Mouse (Mus musculus) liver, postnatal 0 days (tissue): ENCODE data around the gene Rnf26.

Source experiments
- CTCF ChIP-seq: sonication (generic); IDR thresholded peaks from 2 replicates; pipeline ENCODE4 v1.5.1; 2016; ENCODE audit warnings: antibody characterized with exemption, low read depth
- EP300 ChIP-seq: IDR thresholded peaks from 2 replicates; pipeline ENCODE4 v1.6.1; 2016; ENCODE audit warnings: antibody characterized with exemption, low read depth, mild to moderate bottlenecking

DNA sequence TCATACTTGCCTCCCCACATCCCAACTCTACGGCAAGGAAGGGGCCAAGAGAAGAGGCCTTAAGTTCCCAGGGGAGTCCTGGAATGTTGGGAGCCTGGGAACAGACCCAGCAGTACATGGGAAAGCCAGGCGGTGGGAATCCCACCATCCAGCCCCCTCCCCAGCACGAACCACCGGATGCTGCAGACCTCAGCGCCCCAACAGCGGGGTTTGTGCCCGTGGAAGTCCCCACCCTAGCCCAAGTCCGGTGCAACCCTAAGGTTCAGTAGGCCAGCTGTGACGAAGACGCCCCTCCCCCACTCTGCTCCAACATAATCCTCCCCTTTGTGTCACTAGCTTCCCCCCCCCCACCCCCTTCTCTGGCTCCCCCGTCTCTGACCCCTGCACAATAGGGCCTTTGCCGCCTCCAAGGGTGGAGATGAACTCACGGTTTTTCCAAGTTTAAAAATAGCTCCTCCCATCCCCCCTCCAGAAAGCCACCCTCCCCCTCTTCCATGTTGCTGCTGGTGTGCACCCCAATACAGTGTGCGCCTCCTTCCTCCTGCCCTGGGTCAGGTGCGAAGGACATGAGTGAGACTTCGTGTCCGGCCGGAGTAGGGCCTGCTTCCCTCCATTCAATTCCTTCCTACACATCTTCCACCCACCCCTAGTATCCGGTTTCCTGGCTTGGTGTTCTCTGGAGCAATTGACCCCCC lies 17.4 kb upstream of the Rnf26 start:
- no peak for TF ChIP-seq CTCF
- no peak for TF ChIP-seq EP300
